Mouse (Mus musculus) limb, embryonic 15.5 days (tissue): ENCODE results near the gene Lipe. TPM values are rescaled to one million over a fixed set of nuclear protein-coding genes. Genes with fewer than 3 reads are reported as not detected.
A peak's percentile ranks its signal among the peaks of the same experiment; 100 is the strongest.

ENCODE experiments used
- ATAC-seq: fragments of 200-750 bp; cut with Nextera tagmentation; 2 replicates; pipeline ENCODE4 v1.8.0; 2017; ENCODE audit warnings: low read depth, moderate TSS enrichment; ENCODE audit not compliant: insufficient number of reproducible peaks, low FRiP score, low TSS enrichment
- H3K27ac ChIP-seq: fragments of 300-500 bp; sonication (generic); 2 replicates; pipeline ENCODE4 v1.5.1; 2015; ENCODE audit warnings: moderate library complexity, mild to moderate bottlenecking, inconsistent platforms
- H3K27me3 ChIP-seq: fragments of 300-500 bp; sonication (generic); 2 replicates; pipeline ENCODE4 v1.6.1; 2015; ENCODE audit warnings: inconsistent platforms
- H3K36me3 ChIP-seq: fragments of 300-500 bp; sonication (generic); 2 replicates; pipeline ENCODE4 v1.6.1; 2015; ENCODE audit warnings: inconsistent platforms
- H3K4me1 ChIP-seq: fragments of 300-500 bp; sonication (generic); 2 replicates; pipeline ENCODE4 v1.6.1; 2015; ENCODE audit warnings: inconsistent platforms
- H3K4me2 ChIP-seq: fragments of 300-500 bp; sonication (generic); 2 replicates; pipeline ENCODE4 v1.6.1; 2015; ENCODE audit warnings: mild to moderate bottlenecking, inconsistent platforms
- H3K4me3 ChIP-seq: fragments of 300-500 bp; sonication (generic); 2 replicates; pipeline ENCODE4 v1.5.1; 2015; ENCODE audit warnings: mild to moderate bottlenecking, inconsistent platforms
- H3K9ac ChIP-seq: fragments of 300-500 bp; sonication (generic); 2 replicates; pipeline ENCODE4 v1.6.1; 2015; ENCODE audit warnings: inconsistent platforms
- H3K9me3 ChIP-seq: fragments of 300-500 bp; sonication (generic); 2 replicates; pipeline ENCODE4 v1.6.1; 2016; ENCODE audit warnings: inconsistent platforms
- WGBS: fragments of 180-500 bp; shearing (Covaris S2); methylation state at CpG from one replicate; pipeline ENCODE4 v1.1.7; 2015; 5-methylcytosine and 5-hydroxymethylcytosine counted together
- polyA plus RNA-seq: library from polyadenylated mRNA; unstranded; fragments of >200 nt; fragmentation: Nextera tagmentation; extraction: Ambion mirVana; gene quantifications from 2 replicates; pipeline ENCODE4 v1.2.1, GENCODE M21; 2015

Gene Lipe
- polyA plus RNA-seq, 1 experiment from 2014 or later, result 9.2 TPM

- Histone ChIP-seq H3K4me2 (no peak overlapping the region), H3K9ac (no peak overlapping the region), H3K27me3 (no peaks in the 10 kb centered on the region), H3K27ac (no peak overlapping the region), H3K4me1 (peaks cover 28% of the 10 kb centered on the region), H3K4me3 (no peak overlapping the region), H3K36me3 (peaks cover 62% of the 10 kb centered on the region), H3K9me3 (no peaks in the 10 kb centered on the region)
- WGBS, result 77% methylated on average over 4 of the region's 4 CpGs
- no peak for ATAC-seq
Observed at GRCm38 (mm10) chr7:25383891-25384290, 14.6 kb downstream of the Lipe start.

GRCm38 (mm10) chr7:25383385-25383784 lies 15.1 kb downstream of the Lipe start:
- Histone ChIP-seq H3K4me1 (peaks cover 28% of the 10 kb centered on the region), H3K4me3 (no peak overlapping the region), H3K4me2 (no peak overlapping the region), H3K9me3 (no peaks in the 10 kb centered on the region), H3K36me3 (peaks cover 59% of the 10 kb centered on the region), H3K27ac (no peak overlapping the region), H3K27me3 (no peaks in the 10 kb centered on the region), H3K9ac (no peak overlapping the region)
- ATAC-seq, result no peak
- WGBS, result 88% methylated on average over 7 of the region's 7 CpGs

GRCm38 (mm10) chr7:25382541-25382940 lies 16.0 kb downstream of the Lipe start:
- no peak overlapping the region for H3K27ac ChIP-seq
- H3K36me3 ChIP-seq, result peaks cover 50% of the 10 kb centered on the region
- ATAC-seq, result no peak
- no peaks in the 10 kb centered on the region for H3K9me3 ChIP-seq
- H3K4me2 ChIP-seq, result no peak overlapping the region
- no peak overlapping the region for H3K4me3 ChIP-seq
- H3K4me1 ChIP-seq, result peaks cover 28% of the 10 kb centered on the region
- H3K9ac ChIP-seq, result no peak overlapping the region
- no peaks in the 10 kb centered on the region for H3K27me3 ChIP-seq

GRCm38 (mm10) chr7:25381284-25381680 lies 17.2 kb downstream of the Lipe start:
- Histone ChIP-seq H3K4me3 (no peak overlapping the region), H3K27ac (no peak overlapping the region)

GRCm38 (mm10) chr7:25380392-25381283 lies 17.9 kb downstream of the Lipe start:
- H3K9ac ChIP-seq, result no peak overlapping the region
- H3K36me3 ChIP-seq, result peaks cover 37% of the 10 kb centered on the region
- H3K27ac ChIP-seq, result no peak overlapping the region
- WGBS, result 61% methylated on average over 18 of the region's 18 CpGs
- ATAC-seq, result no peak
- H3K4me2 ChIP-seq, result peak overlapping the region; percentile 70
- peaks cover 32% of the 10 kb centered on the region for H3K4me1 ChIP-seq
- H3K9me3 ChIP-seq, result no peaks in the 10 kb centered on the region
- no peaks in the 10 kb centered on the region for H3K27me3 ChIP-seq
- H3K4me3 ChIP-seq, result no peak overlapping the region

More at GRCm38 (mm10) chr7:25381284-25381680, 17.2 kb downstream of the Lipe start:
- H3K4me1 ChIP-seq, result peaks cover 33% of the 10 kb centered on the region
- no peak overlapping the region for H3K4me2 ChIP-seq
- H3K27me3 ChIP-seq, result no peaks in the 10 kb centered on the region
- no peaks in the 10 kb centered on the region for H3K9me3 ChIP-seq
- 0 out of 2 replicates have a peak, but pooled peaks have one; percentile 5 for ATAC-seq
- peaks cover 41% of the 10 kb centered on the region for H3K36me3 ChIP-seq
- H3K9ac ChIP-seq, result no peak overlapping the region
- WGBS, result 36% methylated on average over 3 of the region's 3 CpGs

- peak overlapping the region; percentile 24; the same call in 1 of the 2 replicates for H3K27ac ChIP-seq
- peak; percentile 50; the same call in 1 of the 2 replicates for ATAC-seq
- 3% methylated on average over 40 of the region's 42 CpGs for WGBS
- peaks cover 28% of the 10 kb centered on the region for H3K36me3 ChIP-seq
- no peaks in the 10 kb centered on the region for H3K27me3 ChIP-seq
- no peaks in the 10 kb centered on the region for H3K9me3 ChIP-seq
- H3K9ac ChIP-seq, result peak overlapping the region; percentile 21; the same call in 1 of the 2 replicates
- peak overlapping the region; percentile 70 for H3K4me2 ChIP-seq
- H3K4me1 ChIP-seq, result peaks cover 32% of the 10 kb centered on the region
- H3K4me3 ChIP-seq, result peak overlapping the region; percentile 42
Observed at GRCm38 (mm10) chr7:25379551-25380351, 18.8 kb downstream of the Lipe start.

GRCm38 (mm10) chr7:25378181-25379100 lies 20.1 kb downstream of the Lipe start:
- peaks cover 15% of the 10 kb centered on the region for H3K36me3 ChIP-seq
- peaks cover 32% of the 10 kb centered on the region for H3K4me1 ChIP-seq
- no peak overlapping the region for H3K4me2 ChIP-seq
- no peak overlapping the region for H3K27ac ChIP-seq
- no peak overlapping the region for H3K9ac ChIP-seq
- H3K27me3 ChIP-seq, result no peaks in the 10 kb centered on the region
- H3K9me3 ChIP-seq, result no peaks in the 10 kb centered on the region
- no peak overlapping the region for H3K4me3 ChIP-seq
- 83% methylated on average over 13 of the region's 13 CpGs for WGBS
- ATAC-seq, result no peak

GRCm38 (mm10) chr7:25377100-25377700 lies 21.3 kb downstream of the Lipe start:
- Histone ChIP-seq H3K36me3 (peaks cover 6% of the 10 kb centered on the region), H3K9ac (no peak overlapping the region), H3K27me3 (no peaks in the 10 kb centered on the region), H3K4me3 (peak overlapping the region; percentile 30), H3K4me2 (peak overlapping the region; percentile 46), H3K4me1 (peaks cover 32% of the 10 kb centered on the region), H3K27ac (no peak overlapping the region), H3K9me3 (no peaks in the 10 kb centered on the region)
- 37% methylated on average over 8 of the region's 8 CpGs for WGBS
- ATAC-seq, result no peak

- H3K4me3 ChIP-seq, result peak overlapping the region; percentile 30
- no peak overlapping the region for H3K9ac ChIP-seq
- 5% methylated on average over 17 of the region's 17 CpGs for WGBS
- H3K4me2 ChIP-seq, result peak overlapping the region; percentile 46
- H3K36me3 ChIP-seq, result 0 out of 2 replicates have a peak, but pooled peaks cover under 1% of the 10 kb centered on the region
- H3K27ac ChIP-seq, result no peak overlapping the region; the same call in 1 of the 2 replicates
- peaks cover 32% of the 10 kb centered on the region for H3K4me1 ChIP-seq
- no peak for ATAC-seq
- no peaks in the 10 kb centered on the region for H3K9me3 ChIP-seq
- H3K27me3 ChIP-seq, result no peaks in the 10 kb centered on the region
Observed at GRCm38 (mm10) chr7:25376556-25376955, 22.0 kb downstream of the Lipe start.

GRCm38 (mm10) chr7:25372441-25372840 lies 26.1 kb downstream of the Lipe start:
- ATAC-seq, result no peak
- H3K36me3 ChIP-seq, result no peaks in the 10 kb centered on the region
- H3K9me3 ChIP-seq, result no peaks in the 10 kb centered on the region
- H3K27me3 ChIP-seq, result peaks cover 28% of the 10 kb centered on the region
- H3K4me1 ChIP-seq, result peaks cover 20% of the 10 kb centered on the region
- H3K27ac ChIP-seq, result no peak overlapping the region
- WGBS, result 78% methylated on average over 5 of the region's 5 CpGs
- no peak overlapping the region for H3K4me3 ChIP-seq
- H3K9ac ChIP-seq, result no peak overlapping the region
- H3K4me2 ChIP-seq, result no peak overlapping the region
